Mouse (Mus musculus): ENCODE results near the gene Gm5799. TPM values are rescaled to one million over a fixed set of nuclear protein-coding genes. Genes with fewer than 3 reads are reported as not detected.

Gm5799 gene
- not detected for polyA plus RNA-seq (2012; fragmentation: generic; extraction: Trizol)

DNA sequence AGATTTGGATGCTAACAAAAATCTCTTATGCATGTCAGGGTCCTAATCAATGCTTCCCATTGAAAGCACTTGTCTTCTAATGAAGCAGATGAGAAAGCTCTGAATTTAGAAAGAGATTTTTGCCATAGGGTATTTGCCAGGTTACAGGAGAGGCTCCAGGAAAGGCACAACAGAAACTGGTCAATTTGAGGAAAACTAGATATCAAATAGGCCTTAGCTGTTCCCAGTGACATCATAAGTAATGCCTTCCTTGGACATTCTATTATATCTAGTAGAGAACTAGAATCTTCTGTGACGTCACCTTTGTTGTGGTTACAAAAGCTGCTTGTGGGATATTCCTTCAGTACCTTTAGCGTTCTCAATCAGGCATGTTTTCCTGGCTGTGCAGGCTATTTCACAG is at the start of gene Gm5799:
Gm5799 (plus strand) TSS at position 301 of the 400 bp plus-strand sequence.

DNA sequence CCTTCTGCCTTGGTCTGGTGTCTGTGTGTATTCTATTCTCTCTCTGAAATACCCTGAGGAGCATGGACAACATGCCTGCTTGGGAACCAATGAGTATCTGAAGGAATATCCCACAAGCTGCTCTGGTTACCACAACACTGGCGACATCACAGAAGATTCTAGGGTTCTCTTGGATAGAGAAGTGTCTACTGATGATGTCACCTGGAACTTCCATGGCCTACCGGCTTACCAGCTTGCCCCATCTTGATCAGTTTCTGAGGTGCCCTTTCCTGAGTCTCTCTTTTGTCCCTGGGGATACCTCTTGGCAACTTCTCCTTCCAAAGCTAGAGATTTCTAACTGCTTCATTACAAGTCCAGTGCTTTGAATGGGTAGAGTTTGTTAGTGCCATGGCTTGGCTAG is 35.7 kb downstream of the Gm5799 start, which contains the start of gene Gm17654:
Gm17654 (minus strand) TSS at position 101 of the 400 bp plus-strand sequence.

Other genes with a start within 250 kb of the Gm5799 start
- gene Gm8127, start 249.7 kb upstream of the Gm5799 start, polyA plus RNA-seq (2012; fragmentation: generic; extraction: Trizol): not detected
- under 1 TPM in 1 of 2 experiments, not detected in 1; 0.07 TPM for gene 1700001F09Rik, start 195.8 kb upstream of the Gm5799 start, polyA plus RNA-seq (2012; fragmentation: generic; extraction: Trizol)
- not detected for gene Gm8138, start 127.2 kb upstream of the Gm5799 start, polyA plus RNA-seq (2012; fragmentation: generic; extraction: Trizol)
- gene Gm17654, start 35.6 kb downstream of the Gm5799 start, polyA plus RNA-seq (2012; fragmentation: generic; extraction: Trizol): not detected
- gene Gm10375, start 64.4 kb downstream of the Gm5799 start, polyA plus RNA-seq (2012; fragmentation: generic; extraction: Trizol): not detected
- gene Gm8165, start 133.6 kb downstream of the Gm5799 start, polyA plus RNA-seq (2012; fragmentation: generic; extraction: Trizol): not detected
- gene Gm7324, start 154.3 kb downstream of the Gm5799 start, polyA plus RNA-seq (2012; fragmentation: generic; extraction: Trizol): under 1 TPM; 0.57 to 0.99 TPM
- not detected for gene Gm16506, start 183.9 kb downstream of the Gm5799 start, polyA plus RNA-seq (2012; fragmentation: generic; extraction: Trizol)
- under 1 TPM; 0.04 to 0.31 TPM for gene Gm6526, start 204.3 kb downstream of the Gm5799 start, polyA plus RNA-seq (2012; fragmentation: generic; extraction: Trizol)
- gene Gm8180, start 241.2 kb downstream of the Gm5799 start, polyA plus RNA-seq (2012; fragmentation: generic; extraction: Trizol): not detected

Data from C3H10T1/2 (cell line).